In genomic region chr2:116072321-116072640, GRCm38 (mm10) we compare ENCODE assay signal across 9 mouse cellular contexts. TPM values are rescaled to one million over a fixed set of nuclear protein-coding genes. Genes with fewer than 3 reads are reported as not detected.
A peak's percentile ranks its signal among the peaks of the same experiment; 100 is the strongest.
DNase-seq lines count a peak whose midpoint lies in the region; ATAC-seq lines count a peak whose summit lies in the region.
"Had no signal": no experiment of that assay in that cellular context is flagged by ENCODE, and none has a peak within 500 bp of the region (broad histone marks: within the 10 kb centered on the region; RNA-seq: fewer than 3 reads in every experiment).

No protein-coding gene starts in this region.

- H3K36me3 ChIP-seq in forebrain, embryonic 16.5 days (ENCODE audit: control insufficient read depth, insufficient read depth) = no peaks in the 10 kb centered on the region
- no peaks in the 10 kb centered on the region for H3K36me3 ChIP-seq in midbrain, embryonic 10.5 days
- H3K36me3 ChIP-seq: liver, embryonic 15.5 days had no signal

- no peaks in the 10 kb centered on the region for H3K27me3 ChIP-seq in forebrain, embryonic 16.5 days (replicated peaks; ENCODE audit: control insufficient read depth, insufficient read depth, low read length)
- peaks cover 98% of the 10 kb centered on the region for H3K27me3 ChIP-seq in midbrain, embryonic 10.5 days (ENCODE audit: low read depth, poor library complexity, severe bottlenecking)

- peak overlapping the region; percentile 77 for H3K4me2 ChIP-seq in forebrain, embryonic 16.5 days (ENCODE audit: low read length)

- under 1% methylated on average over 10 of the region's 13 CpGs for WGBS in forebrain, embryonic 16.5 days
- WGBS in midbrain, embryonic 10.5 days = 1% methylated on average over 13 of the region's 13 CpGs

- ATAC-seq in frontal cortex, adult (ENCODE audit: low TSS enrichment) = 0 out of 2 replicates have a peak, but pooled peaks have one; percentile 11
- ATAC-seq in forebrain, embryonic 16.5 days = peak; percentile 2; the same call in 1 of the 2 replicates

- peak overlapping the region; percentile 88 for H3K9ac ChIP-seq in forebrain, embryonic 16.5 days (replicated peaks; ENCODE audit: low read depth, low read length)
- H3K9ac ChIP-seq: liver, embryonic 15.5 days had no signal

- no peaks in the 10 kb centered on the region for H3K9me3 ChIP-seq in forebrain, embryonic 16.5 days (ENCODE audit: control insufficient read depth, low read length)
- H3K9me3 ChIP-seq in midbrain, embryonic 10.5 days (replicated peaks) = no peaks in the 10 kb centered on the region
- H3K9me3 ChIP-seq: liver, embryonic 15.5 days had no signal

- H3K4me3 ChIP-seq in forebrain, embryonic 16.5 days (replicated peaks; ENCODE audit: low read length) = peak overlapping the region; percentile 83
- H3K4me3 ChIP-seq in midbrain, embryonic 10.5 days = peak overlapping the region; percentile 83

- H3K27ac ChIP-seq in forebrain, embryonic 16.5 days (ENCODE audit: low read length) = peak overlapping the region; percentile 90
- peak overlapping the region; percentile 94 for H3K27ac ChIP-seq in midbrain, embryonic 10.5 days (replicated peaks)
- H3K27ac ChIP-seq: liver, embryonic 15.5 days had no signal

- H3K4me1 ChIP-seq in forebrain, embryonic 16.5 days (replicated peaks; ENCODE audit: control insufficient read depth, insufficient read depth, low read length) = peaks cover 29% of the 10 kb centered on the region
- H3K4me1 ChIP-seq in midbrain, embryonic 10.5 days = peaks cover 76% of the 10 kb centered on the region

- no peak for DNase-seq in frontal cortex, postnatal 14 days (ENCODE audit: low spot score in 2 of 2)
- peak; percentile 48 for DNase-seq in ES-CJ7 (ENCODE audit: low read depth, low spot score)
- peak; percentile 41 for DNase-seq in midbrain, embryonic 10.5 days (ENCODE audit: low spot score)
- no peak for DNase-seq in urinary bladder, postnatal 25 days (ENCODE audit: low spot score)
- no peak for DNase-seq in spleen, adult 18-20 months
- DNase-seq in layer of hippocampus, adult 11-12 months (ENCODE audit: low spot score) = no peak

RNA-seq across cellular contexts. Expression of gene Meis2, which starts 6.6 kb away (rescaled TPM):
- 143 and 154 TPM in 2 replicates for polyA plus RNA-seq in forebrain, embryonic 16.5 days (2015; fragmentation: Nextera tagmentation; extraction: Ambion mirVana)
- 34.4 and 44.0 TPM in 2 replicates for polyA plus RNA-seq in midbrain, embryonic 10.5 days (2016; fragmentation: Nextera tagmentation; extraction: Ambion mirVana)

Comparison
In these comparisons a context has a peak if more than half of its experiments do, and no peak if none do; other contexts are left out.
1. DNase-seq: peak in ES-CJ7 (single experiment) and midbrain, embryonic 10.5 days (single experiment); none in frontal cortex, postnatal 14 days (0 of 2), urinary bladder, postnatal 25 days (single experiment), spleen, adult 18-20 months (0 of 2) and layer of hippocampus, adult 11-12 months (single experiment).